Mouse (Mus musculus): Measurements from ENCODE around the gene Klf9.

The Klf9 gene

DNA sequence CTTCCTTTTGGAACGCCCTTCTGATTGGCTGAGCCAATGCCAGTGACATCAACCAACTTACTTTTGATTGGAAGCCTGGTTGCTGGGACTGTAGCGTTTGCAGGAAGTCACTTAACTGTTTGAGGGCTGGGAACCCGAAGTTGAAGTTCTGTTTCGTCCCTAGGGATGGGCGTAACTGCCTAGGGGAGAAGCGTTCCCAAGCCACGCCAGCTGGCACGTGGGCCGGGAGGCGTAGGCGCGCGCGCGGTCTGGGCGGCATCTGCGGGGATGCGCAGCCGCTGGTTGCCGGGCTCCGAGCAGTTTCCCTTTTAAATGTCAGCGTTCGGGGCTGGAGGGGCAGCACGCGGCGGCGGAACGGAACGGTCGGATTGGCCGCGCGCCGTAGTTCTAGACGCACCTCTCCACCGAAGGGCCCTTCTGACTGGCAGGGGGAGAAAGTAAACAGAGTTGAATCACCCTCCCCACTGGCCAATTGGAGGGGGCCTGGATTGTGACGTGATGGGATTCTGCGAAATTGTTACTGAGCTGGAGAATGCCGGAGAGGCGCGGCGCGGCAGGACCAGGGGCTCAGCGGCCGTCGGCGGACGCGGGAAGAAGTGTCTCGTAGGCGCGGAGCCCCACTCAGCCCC, at the start of gene Klf9:
Gene Klf9 (plus strand): TSS at position 538 of the 629 bp plus-strand sequence.
- POLR2A ChIA-PET: interaction anchor here (0.5 to 17.6 kb wide), 62 partner anchors 7 to 1356 kb away, joined by 3 to 858 read pairs (median 5); no protein-coding TSS in a partner anchor
- CTCF ChIA-PET: interaction anchor here in 1 of 4 experiments (1.0 kb wide), 1 partner anchor 12 kb away, joined by 3 read pairs; no protein-coding TSS in a partner anchor

DNA sequence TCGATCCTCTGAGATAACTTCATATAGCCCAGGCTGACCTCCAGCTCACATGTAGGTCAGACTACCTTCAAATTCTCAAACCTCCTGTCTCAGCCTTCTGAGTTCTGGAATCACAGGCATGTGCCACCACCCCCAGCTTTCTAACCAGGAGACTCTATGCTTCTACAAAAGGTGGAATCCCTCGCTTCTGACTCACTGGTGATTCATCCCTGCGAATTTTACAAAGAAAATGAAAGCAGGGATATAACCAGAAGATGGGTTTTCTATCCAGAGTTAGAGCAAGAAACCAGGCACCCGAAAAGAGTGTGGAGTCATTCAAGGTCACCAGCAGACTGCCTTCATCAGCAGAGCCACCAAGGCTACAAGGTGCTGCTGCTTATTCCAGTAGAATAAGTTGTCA, 49.4 kb upstream of the Klf9 start:
- POLR2A ChIA-PET: interaction anchor here (0.7 to 20.6 kb wide), 62 partner anchors 8 to 1311 kb away, joined by 3 to 1438 read pairs (median 7); partner anchors contain the start of gene Klf9 (in 3 of the 4)
- CTCF ChIA-PET: interaction anchor here in 1 of 4 experiments (1.0 kb wide), 1 partner anchor 76 kb away, joined by 3 read pairs; no protein-coding TSS in a partner anchor

DNA sequence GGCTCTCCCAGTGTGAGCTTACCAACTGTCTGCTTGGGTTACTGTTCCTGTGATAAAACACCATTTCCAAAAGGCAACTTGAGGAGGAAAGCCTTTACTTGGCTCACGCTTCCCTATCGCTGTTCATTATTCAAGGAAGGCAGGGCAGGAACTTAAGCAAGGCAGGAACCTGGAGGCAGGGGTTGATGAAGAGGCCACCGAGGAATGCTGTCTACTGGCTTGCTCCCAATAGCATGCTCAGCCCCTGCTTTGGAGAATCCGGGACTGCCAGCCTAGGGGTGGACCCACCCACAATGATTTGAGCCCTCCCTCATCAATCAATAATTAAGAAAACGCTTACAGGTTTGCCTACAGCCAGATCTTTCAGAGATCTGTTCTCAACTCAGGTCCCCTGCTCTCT, 47.5 kb upstream of the Klf9 start:
- POLR2A ChIA-PET: interaction anchor here (0.7 to 20.6 kb wide), 34 partner anchors 8 to 375 kb away, joined by 3 to 1438 read pairs (median 27); partner anchors contain the start of gene Klf9 (in 3 of the 4)
- CTCF ChIA-PET: interaction anchor here in 1 of 4 experiments (1.0 kb wide), 1 partner anchor 87 kb away, joined by 3 read pairs; no protein-coding TSS in a partner anchor

DNA sequence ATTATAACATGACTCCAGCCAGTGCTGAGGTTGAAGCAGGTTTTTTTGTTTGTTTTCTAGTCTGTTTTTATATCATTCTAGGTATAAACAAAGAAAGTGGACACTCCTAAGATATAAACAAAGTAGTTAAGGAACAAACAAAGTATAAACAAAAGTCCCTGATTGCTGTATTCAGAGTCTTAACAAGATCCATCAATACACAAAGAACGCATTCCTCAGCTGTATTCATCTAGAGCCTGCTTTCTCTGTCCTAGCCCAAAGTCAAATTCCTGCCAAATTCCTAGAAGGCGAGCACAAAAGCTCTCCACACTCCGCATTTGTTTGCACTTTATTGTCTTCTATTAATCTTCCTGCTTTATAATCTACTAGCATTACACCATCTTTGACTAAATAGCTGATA, 46.1 kb upstream of the Klf9 start:
- POLR2A ChIA-PET: interaction anchor here (0.6 to 20.6 kb wide), 81 partner anchors 8 to 1397 kb away, joined by 3 to 1438 read pairs (median 5); partner anchors contain the start of gene Klf9 (in 4 of the 4)

DNA sequence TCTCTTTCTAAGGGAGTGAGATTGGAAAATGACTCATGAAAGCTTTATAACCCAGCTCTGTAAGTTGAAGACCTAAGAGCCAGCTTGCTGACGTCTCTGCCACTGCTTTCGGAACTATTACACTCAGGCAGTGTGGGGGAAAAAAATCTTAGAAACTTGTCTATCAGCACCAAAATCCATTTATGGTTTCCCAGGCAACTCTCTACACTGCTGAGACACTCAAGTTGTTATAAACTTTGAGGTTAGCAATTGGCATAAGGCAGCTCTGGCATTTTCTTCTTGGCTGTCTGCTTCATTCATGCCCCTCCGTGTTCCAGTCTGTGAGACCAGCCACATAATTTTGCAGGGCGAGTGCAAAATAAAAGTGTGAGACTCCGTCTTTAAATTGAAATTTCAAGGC, 34.2 kb upstream of the Klf9 start:
- CTCF ChIA-PET: interaction anchor here in 1 of 4 experiments (0.6 kb wide), 1 partner anchor 46 kb away, joined by 7 read pairs; no protein-coding TSS in a partner anchor
- POLR2A ChIA-PET: interaction anchor here in 3 of 4 experiments (0.6 to 12.1 kb wide), 34 partner anchors 8 to 146 kb away, joined by 3 to 308 read pairs (median 6); partner anchors contain the start of gene Klf9 (in 2 of the 3)

More for the DNA sequence above, 46.1 kb upstream of the Klf9 start:
- CTCF ChIA-PET: interaction anchor here in 3 of 4 experiments (0.6 to 1.7 kb wide), 8 partner anchors 13 to 179 kb away, joined by 3 to 8 read pairs (median 4); no protein-coding TSS in a partner anchor

DNA sequence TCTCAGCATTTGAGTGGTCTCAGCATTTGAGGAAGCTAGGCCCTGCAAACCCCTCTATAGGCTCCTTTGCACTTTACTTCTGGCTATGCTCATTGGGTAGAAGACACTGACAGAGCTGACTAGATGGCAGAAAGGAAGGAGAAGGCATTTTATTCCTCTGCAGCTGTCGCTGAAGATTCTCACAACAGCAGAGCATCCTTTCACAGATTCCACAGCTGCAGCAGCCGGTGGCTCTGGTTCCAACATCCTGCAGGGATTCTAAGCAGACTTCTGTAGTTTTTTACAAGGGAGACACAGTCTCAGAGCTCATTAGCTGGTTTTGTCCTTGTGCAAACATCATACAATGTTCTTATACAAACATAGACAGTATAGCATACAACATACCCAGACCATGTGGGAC, 33.7 kb upstream of the Klf9 start:
- CTCF ChIA-PET: interaction anchor here in 2 of 4 experiments (0.6 to 0.8 kb wide), 2 partner anchors 12 to 46 kb away, joined by 3 to 7 read pairs; no protein-coding TSS in a partner anchor
- POLR2A ChIA-PET: interaction anchor here in 3 of 4 experiments (0.6 to 12.1 kb wide), 29 partner anchors 8 to 79 kb away, joined by 3 to 308 read pairs (median 8); partner anchors contain the start of gene Klf9 (in 2 of the 3)

DNA sequence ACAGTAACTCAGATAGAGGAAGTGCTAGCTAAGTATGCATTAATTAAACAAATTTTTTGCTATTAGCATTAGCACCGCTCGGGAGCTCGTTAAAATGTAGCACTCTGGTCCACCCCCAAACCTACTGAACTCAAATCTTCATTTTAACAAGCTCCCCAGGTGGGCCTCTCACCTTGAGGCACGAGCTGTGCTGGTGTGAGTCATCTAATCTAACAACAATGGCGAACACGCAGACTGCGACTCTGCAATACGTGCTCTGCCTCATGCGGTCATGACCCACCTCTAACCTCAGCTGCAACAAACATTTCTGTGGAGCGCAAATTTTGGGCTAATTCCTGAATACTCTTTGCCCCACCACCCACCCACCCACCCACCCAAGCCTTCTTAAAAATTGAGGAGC, 19.2 kb upstream of the Klf9 start:
- CTCF ChIA-PET: interaction anchor here in 2 of 4 experiments (0.6 to 1.0 kb wide), 2 partner anchors 12 to 78 kb away, joined by 3 read pairs; no protein-coding TSS in a partner anchor
- POLR2A ChIA-PET: interaction anchor here (0.6 to 10.4 kb wide), 42 partner anchors 8 to 199 kb away, joined by 3 to 315 read pairs (median 6); partner anchors contain the start of gene Klf9 (in 2 of the 4)

DNA sequence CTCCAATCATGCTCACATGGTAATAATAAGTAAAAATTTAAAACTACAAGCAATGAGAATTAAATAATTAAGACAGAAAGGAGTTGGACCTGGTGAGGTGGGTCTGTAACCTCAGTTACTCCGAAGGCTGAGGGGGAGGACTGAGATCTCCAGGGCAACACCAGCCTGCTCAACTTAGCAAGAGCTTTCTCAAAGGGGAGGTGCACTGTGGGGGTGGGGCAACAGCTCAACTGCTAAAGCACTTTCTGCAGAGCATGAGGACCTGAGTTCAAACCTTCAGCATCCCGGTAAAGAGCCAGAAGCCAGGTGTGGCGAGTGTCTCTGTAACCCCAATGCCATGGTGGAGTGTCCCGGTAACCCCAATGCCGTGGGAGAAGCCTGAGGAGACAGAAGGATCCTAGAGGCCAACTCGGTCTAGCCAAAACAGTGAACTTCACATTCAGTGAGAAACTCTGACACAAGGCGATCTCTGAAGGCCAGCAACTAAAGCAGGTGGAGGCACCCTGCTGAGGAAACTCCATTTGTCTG, 16.9 kb upstream of the Klf9 start:
- ChIA-PET POLR2A (interaction anchor here (0.6 to 10.4 kb wide), 29 partner anchors 9 to 208 kb away, joined by 3 to 315 read pairs (median 6); partner anchors contain the start of gene Klf9 (in 3 of the 4)), CTCF (interaction anchor here in 1 of 4 experiments (0.5 kb wide), 1 partner anchor 52 kb away, joined by 4 read pairs; no protein-coding TSS in a partner anchor)

DNA sequence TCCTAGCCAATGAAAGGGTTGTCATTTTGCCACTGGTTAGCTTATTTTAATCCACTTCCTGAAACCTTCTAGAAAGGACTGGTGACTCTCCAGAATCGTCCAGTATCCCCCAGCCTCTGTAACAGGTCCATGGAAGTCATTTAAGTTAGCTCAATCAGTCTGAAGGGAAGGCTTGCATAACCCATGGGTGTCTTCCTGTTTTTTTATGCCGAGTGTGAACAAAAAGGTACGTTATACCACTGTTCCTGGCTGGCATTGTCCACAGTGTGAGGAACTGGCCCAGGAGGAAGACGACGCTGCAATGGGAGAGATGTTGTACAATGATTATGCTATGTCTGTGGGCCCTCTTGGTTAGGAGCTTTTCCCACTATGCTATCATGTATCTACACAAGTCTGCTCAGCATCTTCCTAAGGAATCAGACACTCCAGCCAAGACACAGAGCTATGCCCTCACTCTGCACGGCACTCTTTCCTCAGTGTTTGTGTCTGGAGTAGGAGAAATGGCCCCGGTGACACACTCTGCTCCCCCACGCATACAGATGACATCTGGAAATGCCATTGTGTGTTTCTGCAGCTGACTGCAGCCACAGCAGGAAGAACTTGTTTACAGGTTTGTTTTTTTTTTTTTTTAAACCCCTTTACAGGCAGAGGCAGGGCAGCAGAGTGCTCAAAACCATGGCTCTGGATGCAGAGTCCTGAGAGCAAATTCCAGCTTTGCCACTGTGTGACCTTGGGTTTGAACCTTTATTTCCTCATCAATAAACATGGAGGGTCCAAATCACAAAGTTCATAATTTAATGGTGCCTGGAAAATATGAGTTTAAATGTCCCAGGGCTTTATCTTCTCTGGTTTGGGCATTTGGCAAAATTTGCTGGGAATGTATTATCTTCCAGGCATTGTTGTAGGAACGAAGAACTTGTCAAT, 15.5 kb upstream of the Klf9 start:
- ChIA-PET POLR2A (interaction anchor here in 3 of 4 experiments (0.6 to 10.4 kb wide), 21 partner anchors 9 to 1853 kb away, joined by 3 to 315 read pairs (median 4); partner anchors contain the start of gene Klf9 (in 1 of the 3)), CTCF (no interaction called here)

DNA sequence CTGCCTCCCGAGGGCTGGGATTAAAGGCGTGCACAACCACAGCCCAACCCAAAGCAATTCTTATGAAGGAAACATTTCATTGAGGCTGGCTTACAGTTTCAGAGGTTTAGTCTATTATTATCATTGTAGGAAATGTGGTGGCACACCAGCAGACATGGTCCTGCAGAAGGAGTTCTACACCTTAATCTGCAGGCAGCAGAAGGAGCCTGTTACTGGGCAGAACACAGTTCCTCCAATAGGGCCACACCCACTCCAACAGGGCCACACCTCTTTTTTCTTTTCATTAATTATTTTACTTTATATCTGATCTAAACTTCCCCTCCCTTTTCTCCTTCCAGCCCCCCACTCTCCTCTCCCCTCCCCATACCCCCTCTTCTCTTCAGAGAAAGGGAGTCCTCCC, 11.1 kb upstream of the Klf9 start:
- POLR2A ChIA-PET: interaction anchor here in 3 of 4 experiments (0.7 to 9.2 kb wide), 8 partner anchors 18 to 1028 kb away, joined by 3 to 1438 read pairs (median 663); partner anchors contain the start of gene Klf9 (in 2 of the 3)
- CTCF ChIA-PET: no interaction called here

DNA sequence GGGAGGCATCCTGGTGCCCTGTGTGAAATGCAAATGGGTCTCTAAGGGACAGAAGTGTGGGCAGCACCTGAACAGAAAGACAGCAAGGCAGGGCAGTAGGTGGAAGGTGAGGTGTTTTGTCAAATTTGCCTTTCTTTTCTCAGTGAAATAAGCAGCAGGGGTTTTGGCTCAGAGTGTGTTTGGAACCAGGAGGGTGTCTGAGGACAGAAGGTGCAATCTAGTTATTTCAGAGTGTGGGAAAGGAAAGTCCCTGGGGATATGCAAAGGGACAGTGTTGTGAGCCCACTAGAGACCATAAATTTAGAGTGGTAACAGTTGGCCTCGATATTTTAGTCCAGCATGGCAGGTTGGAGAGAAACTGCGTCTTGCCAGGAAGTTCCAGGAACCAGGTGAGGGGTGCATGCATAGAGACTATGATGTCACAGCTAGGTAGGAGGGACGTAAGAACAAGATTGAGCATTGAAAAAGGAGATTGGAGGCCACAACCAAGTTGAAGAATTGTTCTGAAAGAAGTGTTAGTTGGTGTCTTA, 8.9 kb upstream of the Klf9 start:
- ChIA-PET CTCF (interaction anchor here in 1 of 4 experiments (1.6 kb wide), 1 partner anchor 37 kb away, joined by 6 read pairs; no protein-coding TSS in a partner anchor), POLR2A (interaction anchor here (0.5 to 9.2 kb wide), 45 partner anchors 9 to 270 kb away, joined by 3 to 1438 read pairs (median 14); partner anchors contain the start of gene Klf9 (in 3 of the 4))

DNA sequence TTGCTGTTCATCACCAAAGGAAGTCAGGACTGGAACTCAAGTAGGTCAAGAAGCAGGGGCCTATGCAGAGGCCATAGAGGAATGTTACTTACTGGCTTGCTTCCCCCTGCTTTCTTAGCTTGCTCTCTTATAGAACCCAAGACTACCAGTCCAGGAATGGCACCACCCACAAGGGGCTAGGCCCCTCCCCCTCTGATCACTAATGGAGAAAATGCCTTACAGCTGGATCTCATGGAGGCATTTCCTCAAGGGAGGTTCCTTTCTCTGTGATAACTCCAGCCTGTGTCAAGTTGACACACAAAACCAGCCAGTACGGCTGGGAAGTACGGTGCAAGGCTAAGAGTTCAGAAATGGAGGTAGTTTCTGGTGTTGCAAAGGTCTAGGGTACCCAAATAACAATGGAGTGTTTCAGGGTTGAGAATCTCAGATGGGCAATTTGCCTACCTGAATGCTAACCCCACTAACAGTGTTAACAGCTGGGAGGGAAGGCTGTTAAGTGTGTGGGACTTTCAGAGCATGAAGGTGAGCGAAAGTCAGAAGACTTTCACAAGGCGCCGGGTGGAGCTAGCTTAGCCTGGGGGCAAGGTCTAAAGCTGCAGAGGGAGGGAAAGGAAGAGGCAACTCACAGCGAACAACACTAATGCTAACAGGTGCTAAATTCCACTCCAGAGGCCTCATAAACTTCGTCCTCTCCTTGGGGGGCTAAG, 8.2 kb upstream of the Klf9 start:
- POLR2A ChIA-PET: interaction anchor here (0.6 to 9.2 kb wide), 107 partner anchors 9 to 1348 kb away, joined by 3 to 1438 read pairs (median 6); partner anchors contain the start of gene Klf9 (in 3 of the 4)
- CTCF ChIA-PET: interaction anchor here (0.7 to 1.6 kb wide), 10 partner anchors 10 to 117 kb away, joined by 3 to 6 read pairs (median 3); no protein-coding TSS in a partner anchor

DNA sequence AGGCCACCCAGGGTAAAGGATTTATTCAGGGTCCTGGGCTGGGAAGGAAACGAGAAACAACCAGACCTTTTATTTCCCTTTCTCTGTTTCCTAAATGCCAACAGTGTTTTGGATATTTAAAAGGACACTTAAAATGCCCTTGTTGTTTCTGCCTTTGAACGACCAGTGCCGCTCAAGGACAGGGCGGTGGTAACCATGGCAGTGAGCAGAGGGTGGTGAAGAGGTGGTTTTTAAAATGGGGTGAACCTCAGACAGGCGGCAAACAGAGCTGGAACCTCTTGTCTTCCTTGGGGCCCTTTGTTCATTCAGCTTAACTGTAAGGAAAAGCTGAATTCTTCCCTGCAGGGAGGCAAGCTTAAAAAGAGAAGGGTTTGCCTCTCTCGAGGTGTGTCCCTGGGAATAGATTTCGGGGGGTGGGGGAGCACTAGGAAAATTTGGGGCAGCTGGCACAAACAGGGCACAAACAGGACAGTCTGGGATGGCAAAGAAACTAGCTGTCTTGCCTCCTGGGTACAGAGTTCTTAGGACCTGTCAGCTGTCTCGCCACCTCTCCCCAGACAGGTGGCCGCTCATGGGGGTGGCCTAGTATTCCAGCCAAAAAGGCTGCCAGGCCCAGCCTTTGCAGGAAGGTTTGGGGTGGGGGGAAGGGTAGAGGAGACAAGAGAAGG, 7.5 kb upstream of the Klf9 start:
- ChIA-PET POLR2A (interaction anchor here (0.5 to 9.2 kb wide), 129 partner anchors 8 to 1349 kb away, joined by 3 to 1438 read pairs (median 6); partner anchors contain the start of gene Klf9 (in 3 of the 4)), CTCF (interaction anchor here (0.6 to 1.6 kb wide), 16 partner anchors 10 to 1150 kb away, joined by 3 to 8 read pairs (median 3); no protein-coding TSS in a partner anchor)

DNA sequence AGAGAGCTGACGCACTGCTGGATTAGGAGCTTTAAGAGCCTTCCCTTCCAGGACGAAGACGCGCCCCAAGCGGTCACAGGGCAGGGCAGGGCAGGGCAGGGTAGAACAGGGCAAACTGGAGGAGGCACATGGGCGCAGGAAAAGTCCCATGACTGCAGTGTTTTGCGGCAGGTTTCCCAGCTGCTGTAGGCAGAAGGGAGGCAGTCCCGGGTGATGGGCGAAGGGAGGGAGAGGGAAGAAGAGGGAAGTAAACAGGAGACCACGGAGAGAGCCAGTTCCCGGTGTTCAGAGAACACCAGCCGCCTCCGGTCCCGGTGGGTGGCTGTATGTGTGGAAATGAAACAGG, 7.0 kb upstream of the Klf9 start:
- CTCF ChIA-PET: interaction anchor here (0.6 to 1.6 kb wide), 13 partner anchors 9 to 141 kb away, joined by 3 to 9 read pairs (median 4); no protein-coding TSS in a partner anchor

DNA sequence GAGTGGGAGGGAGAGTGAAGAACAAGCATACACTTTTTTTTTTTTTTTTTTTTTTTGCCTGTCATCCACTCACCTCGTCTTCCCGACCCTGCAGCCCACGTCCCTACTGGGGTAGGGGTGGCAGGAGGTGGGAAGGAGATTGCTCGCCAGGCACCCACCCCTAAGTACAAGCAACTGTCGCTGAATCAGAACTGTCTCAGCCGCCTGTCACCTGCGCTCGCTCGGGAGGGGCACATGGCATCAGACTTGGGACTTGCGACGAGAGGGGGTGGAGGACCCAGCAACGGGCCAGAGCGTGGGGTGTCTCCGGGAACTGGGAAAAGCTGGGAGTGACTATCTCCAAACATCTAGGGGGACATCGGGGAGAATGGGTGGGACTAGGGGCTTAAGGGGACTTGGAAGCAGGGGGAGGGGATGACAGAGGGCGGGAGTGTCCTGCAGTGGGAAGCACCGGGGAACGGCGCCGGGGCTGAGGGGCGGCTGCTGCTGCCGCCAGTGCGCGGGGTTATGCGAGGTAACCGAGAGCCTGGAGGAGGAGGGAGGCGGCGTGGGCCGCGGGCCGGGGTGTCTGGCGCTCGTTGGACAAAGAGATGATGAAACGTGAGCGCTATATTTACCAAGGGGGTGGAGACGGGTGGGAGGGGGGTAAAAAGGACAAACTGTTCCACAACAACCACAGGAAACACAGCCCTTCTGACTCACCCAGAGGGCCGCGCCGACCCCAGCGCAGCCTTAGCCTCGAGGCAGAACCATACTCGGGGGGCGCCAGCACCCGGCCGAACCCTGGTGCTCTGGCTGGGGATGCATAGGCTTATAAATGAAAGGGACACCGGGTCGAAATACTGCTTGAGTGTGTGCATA, 6.4 kb upstream of the Klf9 start:
- ChIA-PET POLR2A (interaction anchor here (0.6 to 9.2 kb wide), 111 partner anchors 9 to 1350 kb away, joined by 3 to 1438 read pairs (median 10); partner anchors contain the start of genes Klf9 (in 3 of the 4) and Tjp2 (in 1 of the 4)), CTCF (interaction anchor here (0.6 to 1.4 kb wide), 9 partner anchors 17 to 140 kb away, joined by 3 to 9 read pairs (median 5); no protein-coding TSS in a partner anchor)

More for the DNA sequence above, 7.0 kb upstream of the Klf9 start:
- POLR2A ChIA-PET: interaction anchor here (0.5 to 9.2 kb wide), 120 partner anchors 8 to 1350 kb away, joined by 3 to 1438 read pairs (median 6); partner anchors contain the start of gene Klf9 (in 3 of the 4)
